Mouse (Mus musculus) c-Kit-positive CD71-positive TER-119-negative erythroid progenitor cells, embryonic 14.5 days (primary cell): ENCODE results near the gene Pax5.

Experiments
- DNase-seq: peaks from one replicate; pipeline ENCODE4 v3.0.0-alpha.2; 2013; ENCODE audit warnings: low read depth

The Pax5 gene

GRCm38 (mm10) chr4:44542101-44542500 lies 168.2 kb downstream of the Pax5 start:
- DNase-seq: no peak

- no peak for DNase-seq
Measured at GRCm38 (mm10) chr4:44538488-44538887, 171.8 kb downstream of the Pax5 start.

DNA sequence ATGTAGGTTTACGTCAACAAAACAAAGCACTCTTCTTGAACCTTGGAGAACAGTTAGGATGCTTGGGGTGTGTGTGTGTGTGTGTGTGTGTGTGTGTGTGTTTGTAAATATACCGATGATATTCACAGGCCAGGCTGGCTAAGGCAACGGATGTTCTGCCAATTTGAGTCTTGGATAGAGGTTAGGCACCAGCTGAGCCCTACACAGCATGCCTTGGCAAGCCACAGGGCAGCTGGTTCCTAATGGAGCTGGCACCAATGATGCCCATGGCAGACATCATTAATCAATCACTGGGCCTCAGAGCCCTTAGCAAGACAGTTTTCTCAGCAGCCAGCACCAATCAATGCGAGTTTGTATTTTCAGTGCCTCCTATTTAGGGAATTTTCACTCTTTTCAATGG lies 173.5 kb downstream of the Pax5 start:
- DNase-seq: no peak

GRCm38 (mm10) chr4:44535646-44536045 lies 174.6 kb downstream of the Pax5 start:
- DNase-seq: no peak

DNA sequence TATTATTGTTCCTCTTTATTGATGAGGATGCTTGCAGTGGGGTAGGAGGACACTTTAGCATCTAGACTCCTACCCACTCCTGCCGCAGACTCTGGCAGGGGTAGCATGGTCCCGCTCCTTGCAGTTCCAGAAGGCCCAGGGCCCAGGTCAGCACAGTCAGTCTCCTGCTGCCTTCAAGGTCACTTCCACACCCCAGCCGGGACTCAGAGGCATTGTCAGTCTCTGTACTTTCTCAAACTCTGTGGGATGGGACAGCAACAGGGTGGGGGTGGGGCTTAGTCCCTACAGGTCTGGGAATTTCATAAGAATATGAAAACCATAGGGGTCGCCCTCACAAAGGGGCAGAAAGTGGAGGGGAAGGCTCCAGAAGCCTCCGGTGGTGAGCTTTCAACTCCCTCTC lies 177.0 kb downstream of the Pax5 start:
- DNase-seq: no peak

GRCm38 (mm10) chr4:44532731-44533130 lies 177.6 kb downstream of the Pax5 start:
- DNase-seq: no peak

DNA sequence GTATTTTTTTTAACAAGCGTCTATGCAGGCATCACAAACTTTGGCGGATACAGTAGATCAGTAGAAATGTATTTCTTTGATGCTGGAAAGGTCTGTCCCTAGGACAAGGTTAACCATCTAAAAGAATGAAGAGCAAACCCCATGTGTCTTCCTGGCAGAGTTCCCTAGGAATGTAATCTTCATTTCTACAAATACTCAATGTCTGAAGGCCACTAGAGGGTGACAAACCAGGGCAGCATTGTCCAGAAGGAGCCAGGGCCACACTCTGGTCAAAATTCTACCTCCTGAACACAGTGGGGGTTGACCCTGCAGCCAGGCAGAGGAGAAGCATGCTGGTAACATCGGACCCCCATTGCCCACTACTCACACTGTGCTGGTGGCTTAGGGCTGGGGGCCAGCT lies 185.0 kb downstream of the Pax5 start:
- no peak for DNase-seq

DNA sequence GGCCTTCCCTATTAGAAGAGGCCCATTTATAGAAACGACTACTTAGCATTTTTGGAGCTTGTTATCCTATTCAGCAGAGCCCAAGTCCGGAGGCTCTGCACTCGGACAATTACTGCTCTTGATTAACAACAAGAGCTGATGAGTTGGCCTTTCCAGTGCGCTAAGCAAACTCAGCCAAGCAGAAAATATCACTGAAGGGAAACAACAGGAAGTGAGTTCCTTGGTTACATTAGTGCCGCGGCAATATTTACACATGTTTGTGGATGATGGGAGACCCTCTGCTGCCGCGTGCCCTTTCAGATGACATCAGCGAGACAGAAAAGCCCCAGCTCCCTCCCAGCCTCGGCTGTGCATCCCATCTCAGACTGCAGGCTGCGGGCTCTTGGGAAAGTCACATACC lies 191.4 kb downstream of the Pax5 start:
- no peak for DNase-seq

- DNase-seq: no peak
Measured at GRCm38 (mm10) chr4:44513981-44514380, 196.3 kb downstream of the Pax5 start.

DNA sequence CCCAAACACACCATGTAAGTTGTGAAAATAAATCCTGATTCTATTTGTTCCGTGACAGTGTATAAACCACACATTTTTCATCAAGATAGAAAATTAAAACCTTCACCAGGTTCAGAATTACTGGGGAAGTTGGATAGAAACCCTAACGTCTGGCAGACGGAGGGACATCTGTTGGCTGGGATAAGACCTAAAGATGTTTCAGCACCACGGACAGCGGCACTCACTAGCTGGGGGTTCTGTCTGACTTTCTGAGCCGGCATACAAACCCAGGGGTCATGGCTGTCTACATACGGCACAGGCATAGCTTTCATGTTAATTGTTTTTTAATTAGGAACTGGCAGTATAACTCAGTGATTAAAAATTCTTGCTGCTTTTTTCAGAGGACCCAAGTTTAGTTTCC lies 198.6 kb downstream of the Pax5 start:
- DNase-seq: peak; percentile 34

DNA sequence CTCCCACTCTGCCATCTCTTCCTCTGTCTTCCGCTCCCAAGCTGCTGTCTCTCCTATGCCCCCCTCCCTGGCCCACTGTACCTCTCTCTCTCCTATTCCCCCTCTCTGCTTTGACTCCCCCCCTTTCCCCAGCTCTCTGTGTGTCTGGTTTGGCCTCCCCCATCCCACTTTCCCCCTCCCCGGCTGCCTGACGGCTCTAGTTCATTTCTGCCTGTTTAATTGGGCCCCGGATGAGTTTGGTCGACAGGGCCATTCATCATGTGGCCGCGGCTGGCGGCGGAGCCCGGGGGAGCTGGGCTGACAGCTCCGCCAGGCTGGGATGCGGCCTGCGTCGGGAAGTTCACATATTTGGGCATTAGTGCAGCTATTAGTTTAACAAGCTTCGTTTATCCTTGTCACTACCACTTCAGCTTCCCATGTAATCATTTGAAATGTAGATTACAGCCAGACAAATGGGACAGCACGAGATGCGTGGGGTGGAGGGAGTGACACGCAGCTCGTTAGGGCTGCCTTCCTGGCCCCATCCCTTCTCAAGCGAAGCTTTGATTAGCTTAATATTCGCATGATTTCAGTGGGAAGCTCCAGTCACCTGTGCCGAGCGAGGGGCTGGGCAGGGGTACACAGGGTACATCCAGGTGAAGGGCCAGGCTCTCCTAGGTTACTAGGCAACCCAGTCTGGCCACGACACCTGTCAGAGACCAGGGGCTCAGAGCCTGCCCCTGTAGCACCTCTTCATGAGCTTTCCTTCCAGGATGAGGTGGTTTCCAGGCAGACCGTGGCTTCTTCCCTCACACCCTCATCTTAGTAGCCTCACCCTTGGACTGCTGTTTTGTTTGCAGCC lies 201.7 kb downstream of the Pax5 start:
- no peak for DNase-seq

DNA sequence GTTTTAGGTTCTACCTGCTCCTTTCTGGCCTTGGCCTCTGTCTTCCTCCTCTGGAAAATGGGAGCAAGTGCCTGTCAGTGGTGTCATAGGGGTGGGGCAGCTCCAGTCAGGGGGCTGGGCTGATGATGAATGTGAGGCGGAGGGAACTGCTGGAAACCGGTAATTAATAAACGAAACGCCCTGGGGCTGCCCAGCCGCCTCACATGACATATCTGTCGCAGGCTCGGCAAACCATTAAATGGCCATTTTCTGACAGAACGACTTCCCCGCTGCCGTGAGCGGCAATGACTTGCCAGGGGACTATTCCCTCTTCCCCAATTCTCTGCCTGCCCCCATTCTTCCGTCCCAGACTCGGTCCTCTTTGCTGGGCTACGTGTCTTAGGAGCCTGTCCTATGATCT lies 202.4 kb downstream of the Pax5 start:
- DNase-seq: no peak

GRCm38 (mm10) chr4:44504998-44505397 lies 205.3 kb downstream of the Pax5 start:
- DNase-seq: no peak

DNA sequence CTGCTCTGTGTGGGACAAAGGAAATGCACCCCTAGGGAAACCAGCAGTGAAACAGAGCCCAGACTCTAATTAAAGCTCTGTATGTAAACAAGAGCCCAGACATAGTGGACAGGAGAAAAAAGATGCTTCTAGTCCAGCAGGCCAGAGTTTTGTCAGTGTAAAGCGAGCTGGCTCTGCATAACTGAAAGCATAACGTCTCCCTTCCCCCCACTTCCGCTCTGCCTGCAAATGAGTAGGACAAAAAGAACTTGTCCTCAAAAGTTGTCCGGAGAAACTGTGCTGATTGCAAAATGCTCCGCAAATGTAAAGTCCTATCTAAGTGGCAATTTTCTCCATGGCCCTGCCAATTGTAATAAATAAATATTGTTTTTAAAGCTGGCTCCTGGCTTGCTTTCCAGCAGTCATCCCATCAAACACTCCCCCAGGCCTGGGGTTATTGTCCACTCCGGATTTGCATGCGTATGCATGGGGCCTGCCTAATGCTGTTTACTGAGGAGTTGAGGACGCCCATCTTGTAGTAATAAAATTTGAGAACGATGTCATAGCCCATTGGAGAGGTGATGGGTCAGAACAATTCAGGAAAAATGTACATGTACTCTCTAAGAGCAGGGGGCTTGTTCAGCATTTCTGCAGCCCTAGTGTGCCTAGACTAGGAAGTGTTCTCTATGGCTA lies 208.0 kb downstream of the Pax5 start:
- no peak for DNase-seq

DNA sequence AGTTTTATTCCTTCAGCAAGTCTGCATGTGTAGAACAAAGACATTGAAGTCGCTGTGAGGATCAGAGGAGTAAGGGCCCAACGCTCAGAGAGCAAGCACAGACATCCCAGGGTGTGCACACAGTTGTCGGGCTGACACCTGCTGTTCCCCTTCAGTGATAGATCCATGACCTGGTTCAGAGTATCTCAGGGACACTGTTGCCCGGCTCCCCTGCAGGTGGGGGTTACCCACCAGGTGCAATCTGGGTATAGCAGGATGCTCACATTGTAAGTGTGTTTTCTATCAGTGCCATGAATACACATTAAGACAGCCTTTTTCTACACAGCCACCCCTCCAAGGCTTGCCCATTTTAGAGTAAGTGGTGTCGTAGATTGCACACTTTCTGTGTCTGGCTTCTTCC lies 212.1 kb downstream of the Pax5 start:
- DNase-seq: no peak

DNA sequence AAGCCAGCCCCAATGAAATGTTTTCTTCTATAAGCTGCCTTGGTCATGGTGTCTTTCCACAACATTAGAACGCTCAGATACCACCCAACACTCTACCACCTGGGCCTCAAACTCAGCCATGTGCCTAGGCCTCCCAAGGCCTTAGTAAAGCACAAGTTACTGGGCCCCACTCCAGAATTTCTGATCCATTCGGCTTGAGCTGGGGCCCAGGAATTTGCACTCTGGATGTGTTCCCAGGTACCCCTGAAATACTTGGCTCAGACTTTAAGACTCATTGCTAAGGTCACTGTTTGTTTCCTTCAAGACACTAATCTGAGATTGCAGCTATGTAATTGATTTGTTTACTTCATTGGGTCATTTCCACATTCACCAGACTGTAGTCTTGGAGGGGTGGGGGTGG lies 214.5 kb downstream of the Pax5 start:
- DNase-seq: no peak

GRCm38 (mm10) chr4:44493756-44494155 lies 216.5 kb downstream of the Pax5 start:
- DNase-seq: no peak

- DNase-seq: no peak
Measured at GRCm38 (mm10) chr4:44490872-44491271, 219.4 kb downstream of the Pax5 start.

- DNase-seq: no peak
Measured at GRCm38 (mm10) chr4:44488702-44489101, 221.6 kb downstream of the Pax5 start.

DNA sequence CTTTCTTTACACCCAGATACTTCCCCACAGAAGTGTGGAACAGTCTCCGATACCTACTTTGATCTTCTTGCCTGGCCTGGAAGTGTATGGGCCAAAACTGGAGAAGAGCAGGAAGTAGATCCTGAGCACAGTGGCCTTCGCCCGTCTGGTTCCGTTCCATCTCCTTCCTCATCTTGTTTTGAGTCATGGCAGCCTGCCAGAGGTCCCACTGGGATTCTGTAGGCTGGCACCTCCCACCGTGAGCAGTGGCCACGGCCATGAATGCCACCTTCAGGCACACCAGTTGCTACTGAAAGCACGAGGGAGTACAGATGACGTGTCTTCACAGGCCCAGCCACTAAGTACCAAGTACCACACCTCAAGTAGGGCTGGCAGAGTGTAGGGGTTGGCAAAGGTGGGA lies 222.1 kb downstream of the Pax5 start:
- DNase-seq: no peak

GRCm38 (mm10) chr4:44482851-44483250 lies 227.4 kb downstream of the Pax5 start:
- DNase-seq: no peak

GRCm38 (mm10) chr4:44479755-44480154 lies 230.5 kb downstream of the Pax5 start:
- no peak for DNase-seq
